Mouse (Mus musculus) layer of hippocampus, adult 9-10 months (tissue): ENCODE measurements around the gene Dnaja3.

Experiments
- DNase-seq: peaks from one replicate; pipeline ENCODE4 v3.0.0; 2022; ENCODE audit warnings: low spot score

Dnaja3 gene

GRCm38 (mm10) chr16:4643670-4644419 is 4.1 kb downstream of the Dnaja3 start:
- peak; percentile 24 for DNase-seq

- DNase-seq = no peak
Observed at GRCm38 (mm10) chr16:4645867-4646266, 6.1 kb downstream of the Dnaja3 start.

GRCm38 (mm10) chr16:4646831-4647230 is 7.0 kb downstream of the Dnaja3 start:
- no peak for DNase-seq

- no peak for DNase-seq
Observed at GRCm38 (mm10) chr16:4647651-4648141, 7.9 kb downstream of the Dnaja3 start.

- no peak for DNase-seq
Observed at GRCm38 (mm10) chr16:4648416-4649023, 8.7 kb downstream of the Dnaja3 start.

- DNase-seq = no peak
Observed at GRCm38 (mm10) chr16:4649211-4649610, 9.4 kb downstream of the Dnaja3 start.

GRCm38 (mm10) chr16:4649692-4650091 is 9.9 kb downstream of the Dnaja3 start:
- no peak for DNase-seq

- no peak for DNase-seq
Observed at GRCm38 (mm10) chr16:4650161-4650560, 10.4 kb downstream of the Dnaja3 start.

- no peak for DNase-seq
Observed at GRCm38 (mm10) chr16:4651081-4651480, 11.3 kb downstream of the Dnaja3 start.

GRCm38 (mm10) chr16:4651624-4652023 is 11.8 kb downstream of the Dnaja3 start:
- no peak for DNase-seq

- no peak for DNase-seq
Observed at GRCm38 (mm10) chr16:4652707-4653416, 13.1 kb downstream of the Dnaja3 start.

- no peak for DNase-seq
Observed at GRCm38 (mm10) chr16:4654706-4655105, 14.9 kb downstream of the Dnaja3 start.

- no peak for DNase-seq
Observed at GRCm38 (mm10) chr16:4655251-4655734, 15.5 kb downstream of the Dnaja3 start.

- DNase-seq = no peak
Observed at GRCm38 (mm10) chr16:4655764-4656570, 16.2 kb downstream of the Dnaja3 start.

- no peak for DNase-seq
Observed at GRCm38 (mm10) chr16:4656571-4657081, 16.8 kb downstream of the Dnaja3 start.

- DNase-seq = no peak
Observed at GRCm38 (mm10) chr16:4658781-4659245, 19.0 kb downstream of the Dnaja3 start.

- no peak for DNase-seq
Observed at GRCm38 (mm10) chr16:4659326-4659725, 19.5 kb downstream of the Dnaja3 start.

- no peak for DNase-seq
Observed at GRCm38 (mm10) chr16:4661605-4662004, 21.8 kb downstream of the Dnaja3 start.

GRCm38 (mm10) chr16:4663806-4664205 is 24.0 kb downstream of the Dnaja3 start:
- DNase-seq = no peak

- DNase-seq = no peak
Observed at GRCm38 (mm10) chr16:4665726-4666125, 25.9 kb downstream of the Dnaja3 start.

GRCm38 (mm10) chr16:4667190-4667808 is 27.5 kb downstream of the Dnaja3 start:
- DNase-seq = peak; percentile 83
